Mouse (Mus musculus): ENCODE data around the gene Vmn2r23. TPM values are rescaled to one million over a fixed set of nuclear protein-coding genes. Genes with fewer than 3 reads are reported as not detected.
"Not testable (repeated sequence)": the region's sequence is repeated elsewhere in the genome, so short reads cannot be mapped to it uniquely, and the experiment has no call there.

Gene Vmn2r23
- polyA plus RNA-seq (2012; rRNA removed): not detected in 2 replicates

DNA sequence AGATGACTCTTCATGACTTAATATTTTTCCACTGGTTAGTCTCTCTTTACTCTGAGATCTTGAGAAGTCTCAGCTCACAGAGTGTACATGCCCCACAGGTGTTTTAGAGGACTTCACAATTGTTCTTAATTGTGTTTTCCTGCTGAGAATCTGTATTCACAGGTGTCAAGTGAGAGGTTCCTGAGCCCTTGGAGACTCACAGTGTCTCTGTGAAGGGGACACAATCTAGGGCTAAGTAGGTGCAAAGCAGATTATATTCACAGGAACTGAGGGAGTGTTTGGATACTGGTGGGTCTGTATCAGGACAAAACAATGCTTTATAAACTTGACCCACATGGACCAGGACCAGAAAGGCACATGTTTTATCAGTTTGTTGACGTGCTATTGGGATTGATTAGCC, at the start of gene Vmn2r23:
Gene Vmn2r23 (plus strand): TSS at position 301 of the 400 bp plus-strand sequence.
- no peak for DNase-seq (ENCODE audit: low read depth)
- TF ChIP-seq CTCF (IDR thresholded peaks at IDR 0.05; ENCODE audit: borderline replicate concordance, extremely low read depth, insufficient read depth, insufficient read length) (no peak), POLR2A (IDR thresholded peaks at IDR 0.05; ENCODE audit: borderline replicate concordance, extremely low read depth, insufficient read depth, insufficient read length, poor library complexity, severe bottlenecking) (no peak)

DNA sequence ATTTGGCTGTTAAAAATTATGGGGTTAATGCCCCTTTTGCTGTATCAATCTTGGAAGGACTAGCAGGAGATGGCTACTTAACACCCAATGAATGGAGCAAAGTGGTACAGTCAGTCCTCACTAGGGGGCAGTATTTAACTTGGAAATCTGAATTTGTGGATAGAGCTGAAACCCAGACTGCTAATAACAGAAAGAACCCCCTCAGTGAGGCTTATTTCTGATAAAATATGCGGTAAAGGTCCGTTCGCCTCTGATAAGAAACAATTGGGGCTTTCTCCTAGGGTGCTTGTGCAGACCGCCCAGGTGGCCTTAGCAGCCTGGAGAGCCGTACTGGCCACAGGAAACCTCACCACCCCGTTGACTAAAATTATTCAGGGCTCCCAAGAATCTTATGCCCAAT, 45.4 kb upstream of the Vmn2r23 start:
- DNase-seq (ENCODE audit: low read depth): peak; percentile 24
- TF ChIP-seq POLR2A (IDR thresholded peaks at IDR 0.05; ENCODE audit: borderline replicate concordance, extremely low read depth, insufficient read depth, insufficient read length, poor library complexity, severe bottlenecking): no peak
- no peak; the same call in 1 of the 2 replicates for TF ChIP-seq CTCF (IDR thresholded peaks at IDR 0.05; ENCODE audit: borderline replicate concordance, extremely low read depth, insufficient read depth, insufficient read length)

DNA sequence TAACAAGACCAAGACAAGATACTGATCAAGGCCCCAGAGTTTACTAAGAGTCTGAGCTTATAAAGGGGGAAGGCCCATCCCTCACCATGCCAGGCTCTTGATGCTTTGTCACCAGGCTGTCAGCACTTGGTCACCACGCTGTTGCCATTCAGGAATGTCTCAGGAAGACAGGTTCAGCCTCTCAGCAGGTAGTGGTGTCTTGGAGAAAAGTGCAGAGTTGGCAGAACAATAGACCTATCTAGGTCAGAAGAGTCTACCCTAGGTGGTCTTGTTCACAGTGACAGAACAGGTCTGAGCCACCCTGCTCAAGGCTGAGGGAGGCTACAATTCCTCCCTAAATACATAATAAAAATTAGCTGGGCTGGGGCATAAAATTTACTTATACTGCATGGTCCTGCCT, 5.8 kb upstream of the Vmn2r23 start:
- not testable (repeated sequence) for DNase-seq (ENCODE audit: low read depth)

DNA sequence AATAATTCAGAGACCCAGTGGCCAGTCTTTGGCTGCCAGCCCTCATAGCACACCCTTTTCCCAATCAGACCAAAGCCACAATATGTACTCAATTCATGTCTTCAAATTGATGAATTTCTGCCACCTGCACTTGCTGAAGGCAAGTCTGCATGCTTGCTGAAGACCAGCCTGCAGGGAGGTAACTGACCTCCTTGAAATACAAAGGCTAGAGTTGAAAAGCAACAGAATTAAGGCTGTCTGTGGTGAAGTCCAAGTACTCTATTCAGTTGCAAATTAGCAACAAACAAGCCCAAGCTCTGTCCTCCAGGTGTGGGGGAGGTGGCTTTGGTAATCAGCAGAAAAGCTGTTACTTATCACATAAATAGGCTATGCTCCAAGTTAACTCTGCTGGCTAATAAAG, 5.3 kb upstream of the Vmn2r23 start:
- DNase-seq (ENCODE audit: low read depth): peak; percentile 31
- TF ChIP-seq POLR2A (IDR thresholded peaks at IDR 0.05; ENCODE audit: borderline replicate concordance, extremely low read depth, insufficient read depth, insufficient read length, poor library complexity, severe bottlenecking) (no peak), CTCF (IDR thresholded peaks at IDR 0.05; ENCODE audit: borderline replicate concordance, extremely low read depth, insufficient read depth, insufficient read length) (no peak)

DNA sequence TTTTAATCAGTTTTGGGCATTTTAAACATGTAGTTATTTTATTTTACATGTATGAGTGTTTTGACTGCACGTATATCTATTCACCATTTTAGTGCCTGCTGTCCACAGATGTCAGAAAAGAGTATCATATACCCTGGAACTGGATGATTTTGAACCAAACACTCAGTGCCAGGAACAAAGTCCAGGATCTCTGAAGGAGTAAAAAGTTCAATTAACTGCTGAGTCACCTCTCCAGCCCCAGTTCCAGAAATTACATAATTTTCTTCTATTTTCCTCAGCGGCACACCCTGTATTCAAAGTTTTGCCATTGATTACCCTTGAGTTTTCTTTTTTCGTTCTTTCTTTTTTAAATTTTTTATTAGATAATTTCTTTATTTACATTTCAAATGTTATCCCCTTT, 67.6 kb downstream of the Vmn2r23 start:
- no peak for DNase-seq (ENCODE audit: low read depth)
- TF ChIP-seq POLR2A (IDR thresholded peaks at IDR 0.05; ENCODE audit: borderline replicate concordance, extremely low read depth, insufficient read depth, insufficient read length, poor library complexity, severe bottlenecking) (no peak), CTCF (IDR thresholded peaks at IDR 0.05; ENCODE audit: borderline replicate concordance, extremely low read depth, insufficient read depth, insufficient read length) (no peak)

DNA sequence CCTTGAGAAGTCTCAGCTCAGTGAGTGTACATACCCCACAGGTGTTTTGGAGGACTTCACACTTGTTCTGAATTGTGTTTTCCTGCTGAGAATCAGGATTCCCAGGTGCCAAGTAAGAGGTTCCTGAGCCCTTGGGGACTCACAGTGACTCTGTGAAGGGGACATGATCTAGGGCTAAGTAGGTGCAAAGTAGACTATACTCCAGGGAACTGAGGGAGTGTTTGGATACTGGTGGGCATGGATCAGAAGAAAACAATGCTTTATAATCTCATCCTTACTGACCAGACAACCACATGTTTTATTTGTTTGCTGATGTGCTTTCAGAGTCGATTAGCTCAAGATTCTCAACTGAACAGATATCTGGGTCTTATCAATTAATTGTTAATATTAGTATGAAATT, 76.1 kb downstream of the Vmn2r23 start, which contains the start of gene Vmn2r24:
Gene Vmn2r24 (plus strand): TSS at position 301 of the 400 bp plus-strand sequence.
- DNase-seq (ENCODE audit: low read depth): no peak
- TF ChIP-seq CTCF (IDR thresholded peaks at IDR 0.05; ENCODE audit: borderline replicate concordance, extremely low read depth, insufficient read depth, insufficient read length): no peak
- TF ChIP-seq POLR2A (IDR thresholded peaks at IDR 0.05; ENCODE audit: borderline replicate concordance, extremely low read depth, insufficient read depth, insufficient read length, poor library complexity, severe bottlenecking): no peak

DNA sequence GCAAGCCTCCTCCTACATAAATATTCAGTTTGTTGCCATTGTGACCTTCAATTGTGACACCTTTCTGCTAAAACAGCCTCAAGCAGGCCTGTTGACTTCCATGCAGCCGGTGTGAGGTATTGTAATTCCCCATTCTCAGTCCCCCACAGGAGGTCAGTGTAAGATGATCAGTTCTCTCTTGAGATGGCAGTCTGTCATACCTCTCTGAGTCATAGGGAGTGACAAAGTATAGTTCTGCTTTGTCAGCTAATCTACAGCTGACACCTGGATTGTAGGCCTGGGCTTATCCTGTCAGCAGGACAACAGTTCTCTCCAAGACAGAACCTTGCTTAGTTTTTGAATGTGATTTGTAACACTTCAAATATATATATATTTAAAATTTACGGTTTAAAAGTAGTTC, 82.4 kb downstream of the Vmn2r23 start:
- TF ChIP-seq POLR2A (IDR thresholded peaks at IDR 0.05; ENCODE audit: borderline replicate concordance, extremely low read depth, insufficient read depth, insufficient read length, poor library complexity, severe bottlenecking) (no peak), CTCF (IDR thresholded peaks at IDR 0.05; ENCODE audit: borderline replicate concordance, extremely low read depth, insufficient read depth, insufficient read length) (no peak)
- DNase-seq (ENCODE audit: low read depth): no peak

DNA sequence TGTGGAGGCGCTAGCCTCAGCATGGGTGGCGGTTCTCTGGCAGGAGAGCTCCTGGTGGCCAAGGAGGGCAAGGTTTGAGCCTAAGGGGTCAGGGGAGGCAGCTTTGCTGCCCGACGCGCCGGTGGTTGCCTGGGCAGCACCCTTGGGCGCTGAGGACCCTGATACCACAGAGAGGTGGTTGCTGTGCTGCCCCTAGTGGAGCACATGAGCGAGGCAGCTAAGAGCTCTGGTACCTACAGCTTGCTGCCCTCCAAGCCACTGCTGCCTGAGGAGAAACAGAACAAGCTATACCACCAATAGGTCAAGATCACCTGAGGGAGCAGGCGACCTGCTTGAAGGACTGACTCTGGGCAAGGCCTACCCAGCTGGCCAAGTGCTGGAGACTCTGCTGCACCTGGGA, 91.3 kb downstream of the Vmn2r23 start:
- TF ChIP-seq CTCF (IDR thresholded peaks at IDR 0.05; ENCODE audit: borderline replicate concordance, extremely low read depth, insufficient read depth, insufficient read length): 0 out of 2 replicates have a peak, but pooled peaks have one; percentile 8
- TF ChIP-seq POLR2A (IDR thresholded peaks at IDR 0.05; ENCODE audit: borderline replicate concordance, extremely low read depth, insufficient read depth, insufficient read length, poor library complexity, severe bottlenecking): no peak

More for the DNA sequence above, 91.3 kb downstream of the Vmn2r23 start:
- no peak for DNase-seq (ENCODE audit: low read depth)

Other genes starting within 250 kb of the Vmn2r23 start
- gene Vmn2r21, start 169.3 kb upstream of the Vmn2r23 start, polyA plus RNA-seq (2012; rRNA removed): not detected in 2 replicates
- gene Vmn2r22, start 51.9 kb upstream of the Vmn2r23 start, polyA plus RNA-seq (2012; rRNA removed): not detected in 2 replicates
- not detected in 2 replicates for gene Vmn2r24, start 76.2 kb downstream of the Vmn2r23 start, polyA plus RNA-seq (2012; rRNA removed)
- not detected in 2 replicates for gene Vmn2r25, start 150.8 kb downstream of the Vmn2r23 start, polyA plus RNA-seq (2012; rRNA removed)